Mouse (Mus musculus) limb, embryonic 12.5 days (tissue): ENCODE measurements around the gene Dtd1. TPM values are rescaled to one million over a fixed set of nuclear protein-coding genes. Genes with fewer than 3 reads are reported as not detected.
"Not testable (repeated sequence)": the region's sequence is repeated elsewhere in the genome, so short reads cannot be mapped to it uniquely, and the experiment has no call there.

Experiments
- ATAC-seq: fragments of 200-750 bp; cut with Nextera tagmentation; 2 replicates; pipeline ENCODE4 v1.8.0; 2017; ENCODE audit warnings: low read depth, moderate TSS enrichment; ENCODE audit not compliant: insufficient number of reproducible peaks, insufficient read depth, low FRiP score, low TSS enrichment
- H3K27ac ChIP-seq: fragments of 300-500 bp; sonication (generic); 2 replicates; pipeline ENCODE4 v1.5.1; 2016; ENCODE audit warnings: mild to moderate bottlenecking, moderate library complexity
- H3K27me3 ChIP-seq: fragments of 300-500 bp; sonication (generic); 2 replicates; pipeline ENCODE4 v1.6.1; 2016; ENCODE audit warnings: mild to moderate bottlenecking, moderate library complexity
- H3K36me3 ChIP-seq: fragments of 300-500 bp; sonication (generic); 2 replicates; pipeline ENCODE4 v1.6.1; 2016; ENCODE audit warnings: mild to moderate bottlenecking, moderate library complexity
- H3K4me1 ChIP-seq: fragments of 300-500 bp; sonication (generic); replicated peaks from 2 replicates; pipeline ENCODE4 v1.6.1; 2016
- H3K4me2 ChIP-seq: fragments of 300-500 bp; sonication (generic); 2 replicates; pipeline ENCODE4 v1.6.1; 2016; ENCODE audit warnings: mild to moderate bottlenecking, moderate library complexity
- H3K4me3 ChIP-seq: fragments of 300-500 bp; sonication (generic); replicated peaks from 2 replicates; pipeline ENCODE4 v1.5.1; 2016; ENCODE audit warnings: mild to moderate bottlenecking
- H3K9ac ChIP-seq: fragments of 300-500 bp; sonication (generic); replicated peaks from 2 replicates; pipeline ENCODE4 v1.6.1; 2016; ENCODE audit warnings: mild to moderate bottlenecking, moderate library complexity
- H3K9me3 ChIP-seq: fragments of 300-500 bp; sonication (generic); 2 replicates; pipeline ENCODE4 v1.6.1; 2016; ENCODE audit warnings: mild to moderate bottlenecking, moderate library complexity
- WGBS: fragments of 180-500 bp; shearing (Covaris S2); methylation state at CpG from one replicate; pipeline ENCODE4 v1.1.7; 2016; 5-methylcytosine and 5-hydroxymethylcytosine counted together
- polyA plus RNA-seq: library from polyadenylated mRNA; unstranded; fragments of >200 nt; fragmentation: Nextera tagmentation; extraction: Ambion mirVana; gene quantifications from 2 replicates; pipeline ENCODE4 v1.2.1, GENCODE M21; 2016

Gene Dtd1
- polyA plus RNA-seq: 35.2 and 39.5 TPM in 2 replicates

GRCm38 (mm10) chr2:144599831-144600687 is at the start of gene Dtd1:
Gene Dtd1, plus strand, starts transcription at chr2:144599897.
- no peak within 1 kb of the TSS for H3K27ac ChIP-seq

GRCm38 (mm10) chr2:144550529-144550928 is 49.2 kb upstream of the Dtd1 start, which contains the start of gene Rbbp9:
Gene Rbbp9, minus strand, starts transcription at chr2:144550869.
- Histone ChIP-seq H3K27me3 (no peaks in the 10 kb centered on the region), H3K9me3 (no peaks in the 10 kb centered on the region), H3K4me2 (peak within 1 kb of the TSS; percentile 58), H3K27ac (peak within 1 kb of the TSS; percentile 94), H3K4me1 (0 out of 2 replicates have a peak, but pooled peaks cover 5% of the 10 kb centered on the region), H3K36me3 (peaks cover 30% of the 10 kb centered on the region), H3K4me3 (peak within 1 kb of the TSS; percentile 61), H3K9ac (peak within 1 kb of the TSS; percentile 75)
- under 1% methylated on average over 17 of the region's 17 CpGs for WGBS
- ATAC-seq: peak; percentile 97

More at GRCm38 (mm10) chr2:144599831-144600687, at the start of gene Dtd1:
- Histone ChIP-seq H3K27me3 (no peaks in the 10 kb centered on the region), H3K4me2 (peak within 1 kb of the TSS; percentile 68), H3K9ac (peak within 1 kb of the TSS; percentile 85), H3K9me3 (no peaks in the 10 kb centered on the region), H3K36me3 (peaks cover 13% of the 10 kb centered on the region; the same call in 1 of the 2 replicates), H3K4me1 (no peaks in the 10 kb centered on the region), H3K4me3 (peak within 1 kb of the TSS; percentile 68)
- 3% methylated on average over 50 of the region's 50 CpGs for WGBS
- peak; percentile 88 for ATAC-seq

- no peaks in the 10 kb centered on the region for H3K9me3 ChIP-seq
- H3K4me2 ChIP-seq: no peak overlapping the region
- H3K27ac ChIP-seq: no peak overlapping the region
- 90% methylated on average over 3 of the region's 3 CpGs for WGBS
- H3K36me3 ChIP-seq: peaks cover under 1% of the 10 kb centered on the region; the same call in 1 of the 2 replicates
- no peak overlapping the region for H3K9ac ChIP-seq
- H3K27me3 ChIP-seq: no peaks in the 10 kb centered on the region
- H3K4me3 ChIP-seq: no peak overlapping the region
- ATAC-seq: no peak
- peaks cover 16% of the 10 kb centered on the region for H3K4me1 ChIP-seq
Observed at GRCm38 (mm10) chr2:144553905-144554304, 45.8 kb upstream of the Dtd1 start.

- 3% methylated on average over 14 of the region's 14 CpGs for WGBS
- H3K27ac ChIP-seq: peak overlapping the region; percentile 93
- H3K4me1 ChIP-seq: peaks cover 14% of the 10 kb centered on the region
- H3K36me3 ChIP-seq: peaks cover 15% of the 10 kb centered on the region; the same call in 1 of the 2 replicates
- H3K4me3 ChIP-seq: peak overlapping the region; percentile 75
- peak overlapping the region; percentile 63 for H3K4me2 ChIP-seq
- H3K27me3 ChIP-seq: no peaks in the 10 kb centered on the region
- peak overlapping the region; percentile 80 for H3K9ac ChIP-seq
- no peak for ATAC-seq
- no peaks in the 10 kb centered on the region for H3K9me3 ChIP-seq
Observed at GRCm38 (mm10) chr2:144555286-144555819, 44.3 kb upstream of the Dtd1 start.

- H3K4me2 ChIP-seq: peak within 1 kb of the TSS; percentile 63
- under 1% methylated on average over 44 of the region's 44 CpGs for WGBS
- H3K27ac ChIP-seq: peak within 1 kb of the TSS; percentile 93
- peaks cover 14% of the 10 kb centered on the region for H3K4me1 ChIP-seq
- no peaks in the 10 kb centered on the region for H3K9me3 ChIP-seq
- peak; percentile 95 for ATAC-seq
- no peaks in the 10 kb centered on the region for H3K27me3 ChIP-seq
- peak within 1 kb of the TSS; percentile 80 for H3K9ac ChIP-seq
- H3K4me3 ChIP-seq: peak within 1 kb of the TSS; percentile 75
- H3K36me3 ChIP-seq: peaks cover 16% of the 10 kb centered on the region; the same call in 1 of the 2 replicates
Observed at GRCm38 (mm10) chr2:144555820-144556552, 43.7 kb upstream of the Dtd1 start, which contains the start of gene Sec23b. Gene Sec23b, plus strand, starts transcription at chr2:144556229.

GRCm38 (mm10) chr2:144588723-144589122 is 11.0 kb upstream of the Dtd1 start:
- no peak overlapping the region for H3K9ac ChIP-seq
- no peaks in the 10 kb centered on the region; the same call in 1 of the 2 replicates for H3K9me3 ChIP-seq
- no peaks in the 10 kb centered on the region for H3K27me3 ChIP-seq
- H3K4me1 ChIP-seq: no peaks in the 10 kb centered on the region
- WGBS: 82% methylated on average over 4 of the region's 4 CpGs
- H3K36me3 ChIP-seq: peaks cover 70% of the 10 kb centered on the region
- no peak overlapping the region for H3K4me2 ChIP-seq
- ATAC-seq: no peak
- H3K4me3 ChIP-seq: no peak overlapping the region
- H3K27ac ChIP-seq: no peak overlapping the region

GRCm38 (mm10) chr2:144593036-144593435 is 6.7 kb upstream of the Dtd1 start:
- H3K9ac ChIP-seq, H3K4me3 ChIP-seq, ATAC-seq, H3K27ac ChIP-seq, H3K9me3 ChIP-seq, H3K4me2 ChIP-seq, H3K4me1 ChIP-seq, H3K27me3 ChIP-seq: not testable (repeated sequence)
- H3K36me3 ChIP-seq: peaks cover 43% of the 10 kb centered on the region
- WGBS: 71% methylated on average over 8 of the region's 8 CpGs

- Histone ChIP-seq H3K4me3 (peak within 1 kb of the TSS; percentile 63), H3K27ac (no peak within 1 kb of the TSS), H3K4me2 (peak within 1 kb of the TSS; percentile 69), H3K36me3 (peaks cover 32% of the 10 kb centered on the region), H3K27me3 (no peaks in the 10 kb centered on the region), H3K9me3 (no peaks in the 10 kb centered on the region), H3K4me1 (no peaks in the 10 kb centered on the region), H3K9ac (peak within 1 kb of the TSS; percentile 67)
- 2% methylated on average over 31 of the region's 31 CpGs for WGBS
- peak; percentile 97 for ATAC-seq
Observed at GRCm38 (mm10) chr2:144593951-144594651, 5.6 kb upstream of the Dtd1 start, which contains the start of gene Smim26. Gene Smim26, plus strand, starts transcription at chr2:144594054.

- H3K4me3 ChIP-seq: no peak overlapping the region
- no peaks in the 10 kb centered on the region for H3K27me3 ChIP-seq
- H3K9me3 ChIP-seq: no peaks in the 10 kb centered on the region
- no peak overlapping the region for H3K9ac ChIP-seq
- WGBS: 68% methylated on average over 2 of the region's 2 CpGs
- H3K36me3 ChIP-seq: peaks cover 13% of the 10 kb centered on the region; the same call in 1 of the 2 replicates
- no peaks in the 10 kb centered on the region for H3K4me1 ChIP-seq
- no peak overlapping the region for H3K27ac ChIP-seq
- ATAC-seq: no peak
- H3K4me2 ChIP-seq: no peak overlapping the region
Observed at GRCm38 (mm10) chr2:144598006-144598405, 1.7 kb upstream of the Dtd1 start.

- no peak for ATAC-seq
- Histone ChIP-seq H3K9me3 (no peaks in the 10 kb centered on the region), H3K36me3 (no peaks in the 10 kb centered on the region), H3K4me1 (no peaks in the 10 kb centered on the region), H3K4me3 (no peak overlapping the region), H3K27me3 (no peaks in the 10 kb centered on the region), H3K9ac (no peak overlapping the region), H3K4me2 (no peak overlapping the region), H3K27ac (no peak overlapping the region)
- 100% methylated on average over 1 of the region's 1 CpGs for WGBS
Observed at GRCm38 (mm10) chr2:144601576-144601975, 1.9 kb downstream of the Dtd1 start.
